Mouse (Mus musculus) embryonic facial prominence, embryonic 15.5 days (tissue): ENCODE data around the gene Slc39a11. TPM values are rescaled to one million over a fixed set of nuclear protein-coding genes. Genes with fewer than 3 reads are reported as not detected.

Source experiments
- ATAC-seq: fragments of 200-750 bp; cut with Nextera tagmentation; 2 replicates; pipeline ENCODE4 v1.8.0; 2017; ENCODE audit warnings: low read depth, moderate TSS enrichment; ENCODE audit not compliant: insufficient number of reproducible peaks, low FRiP score, low TSS enrichment
- H3K27ac ChIP-seq: fragments of 300-500 bp; sonication (generic); replicated peaks from 2 replicates; pipeline ENCODE4 v1.5.1; 2015; ENCODE audit warnings: mild to moderate bottlenecking, inconsistent platforms
- H3K27me3 ChIP-seq: fragments of 300-500 bp; sonication (generic); 2 replicates; pipeline ENCODE4 v1.6.1; 2015; ENCODE audit warnings: inconsistent platforms
- H3K36me3 ChIP-seq: fragments of 300-500 bp; sonication (generic); 2 replicates; pipeline ENCODE4 v1.6.1; 2015; ENCODE audit warnings: mild to moderate bottlenecking, inconsistent platforms
- H3K4me1 ChIP-seq: fragments of 300-500 bp; sonication (generic); 2 replicates; pipeline ENCODE4 v1.6.1; 2015; ENCODE audit warnings: inconsistent platforms
- H3K4me2 ChIP-seq: fragments of 300-500 bp; sonication (generic); replicated peaks from 2 replicates; pipeline ENCODE4 v1.6.1; 2015; ENCODE audit warnings: mild to moderate bottlenecking, inconsistent platforms
- H3K4me3 ChIP-seq: fragments of 300-500 bp; sonication (generic); replicated peaks from 2 replicates; pipeline ENCODE4 v1.5.1; 2015; ENCODE audit warnings: mild to moderate bottlenecking, inconsistent platforms
- H3K9ac ChIP-seq: fragments of 300-500 bp; sonication (generic); 2 replicates; pipeline ENCODE4 v1.6.1; 2015; ENCODE audit warnings: inconsistent platforms
- H3K9me3 ChIP-seq: fragments of 300-500 bp; sonication (generic); replicated peaks from 2 replicates; pipeline ENCODE4 v1.6.1; 2016; ENCODE audit warnings: inconsistent platforms
- WGBS: fragments of 180-500 bp; shearing (Covaris S2); methylation state at CpG from one replicate; pipeline ENCODE4 v1.1.7; 2015; 5-methylcytosine and 5-hydroxymethylcytosine counted together
- polyA plus RNA-seq: library from polyadenylated mRNA; unstranded; fragments of >200 nt; fragmentation: Nextera tagmentation; extraction: Ambion mirVana; gene quantifications from 2 replicates; pipeline ENCODE4 v1.2.1, GENCODE M21; 2015

Gene Slc39a11
- polyA plus RNA-seq, 1 experiment from 2014 or later = 27.0 TPM

DNA sequence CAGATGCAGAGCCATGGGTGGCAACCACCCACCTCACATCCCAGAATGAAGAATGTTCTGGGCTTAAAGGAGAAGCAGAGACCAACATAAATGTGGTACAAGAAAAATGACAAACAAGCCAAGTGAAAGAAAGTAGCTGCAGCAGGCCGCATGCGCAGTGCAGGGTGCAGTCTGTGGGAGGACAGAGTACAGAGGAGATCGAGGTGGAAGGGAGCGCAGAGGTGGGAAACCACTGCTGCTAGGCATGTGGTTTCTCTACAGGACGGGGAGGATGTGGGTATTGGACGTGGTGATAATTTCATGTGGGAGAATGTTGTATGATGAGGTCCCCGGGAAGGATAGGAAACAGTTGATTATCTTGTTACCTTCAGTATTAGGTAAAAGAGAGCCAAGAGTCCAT is 287.3 kb downstream of the Slc39a11 start:
- no peak overlapping the region for H3K27ac ChIP-seq
- no peaks in the 10 kb centered on the region for H3K27me3 ChIP-seq
- H3K4me3 ChIP-seq = no peak overlapping the region
- 89% methylated on average over 7 of the region's 7 CpGs for WGBS
- H3K9ac ChIP-seq = no peak overlapping the region
- peaks cover 5% of the 10 kb centered on the region; the same call in 1 of the 2 replicates for H3K4me1 ChIP-seq
- H3K4me2 ChIP-seq = no peak overlapping the region
- H3K36me3 ChIP-seq = no peaks in the 10 kb centered on the region
- ATAC-seq = no peak
- H3K9me3 ChIP-seq = no peaks in the 10 kb centered on the region

GRCm38 (mm10) chr11:113360049-113360835 is 289.6 kb downstream of the Slc39a11 start:
- 85% methylated on average over 10 of the region's 10 CpGs for WGBS
- H3K27me3 ChIP-seq = no peaks in the 10 kb centered on the region
- H3K4me3 ChIP-seq = no peak overlapping the region
- peaks cover 5% of the 10 kb centered on the region; the same call in 1 of the 2 replicates for H3K4me1 ChIP-seq
- no peak overlapping the region for H3K27ac ChIP-seq
- H3K9me3 ChIP-seq = no peaks in the 10 kb centered on the region
- H3K36me3 ChIP-seq = no peaks in the 10 kb centered on the region
- ATAC-seq = no peak
- H3K9ac ChIP-seq = no peak overlapping the region
- no peak overlapping the region for H3K4me2 ChIP-seq

GRCm38 (mm10) chr11:113355932-113356331 is 293.9 kb downstream of the Slc39a11 start:
- Histone ChIP-seq H3K9me3 (no peaks in the 10 kb centered on the region), H3K27ac (no peak overlapping the region), H3K4me3 (no peak overlapping the region), H3K4me1 (no peaks in the 10 kb centered on the region), H3K36me3 (no peaks in the 10 kb centered on the region), H3K4me2 (no peak overlapping the region), H3K9ac (no peak overlapping the region), H3K27me3 (no peaks in the 10 kb centered on the region)
- WGBS = 85% methylated on average over 5 of the region's 5 CpGs
- ATAC-seq = no peak

GRCm38 (mm10) chr11:113352085-113352815 is 297.6 kb downstream of the Slc39a11 start:
- Histone ChIP-seq H3K27me3 (no peaks in the 10 kb centered on the region), H3K4me2 (no peak overlapping the region), H3K9me3 (no peaks in the 10 kb centered on the region; the same call in 1 of the 2 replicates), H3K4me3 (no peak overlapping the region), H3K9ac (no peak overlapping the region), H3K4me1 (no peaks in the 10 kb centered on the region), H3K27ac (no peak overlapping the region), H3K36me3 (no peaks in the 10 kb centered on the region)
- WGBS = 64% methylated on average over 12 of the region's 12 CpGs
- no peak for ATAC-seq

DNA sequence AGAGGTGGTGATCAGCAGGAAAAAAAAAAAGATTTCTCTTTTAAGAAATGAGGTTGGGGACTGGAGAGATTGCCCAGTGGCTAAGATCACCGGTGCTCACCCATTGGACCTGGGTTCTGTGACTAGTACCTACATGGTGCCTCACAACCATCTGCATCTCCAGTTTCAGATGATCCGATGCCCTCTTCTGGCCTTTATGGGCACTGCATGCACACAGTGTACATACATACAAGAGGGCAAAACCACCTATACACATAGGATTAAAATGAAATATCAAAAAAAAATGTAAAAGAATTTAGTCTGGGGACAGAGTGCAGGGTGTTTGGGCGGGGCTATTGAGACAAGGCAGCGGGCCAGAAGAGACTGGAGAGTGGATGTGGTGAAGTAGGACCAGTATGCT is 299.3 kb downstream of the Slc39a11 start:
- Histone ChIP-seq H3K4me3 (no peak overlapping the region), H3K27ac (no peak overlapping the region), H3K9me3 (no peaks in the 10 kb centered on the region; the same call in 1 of the 2 replicates), H3K27me3 (no peaks in the 10 kb centered on the region), H3K4me2 (no peak overlapping the region), H3K36me3 (no peaks in the 10 kb centered on the region), H3K9ac (no peak overlapping the region), H3K4me1 (peaks cover 7% of the 10 kb centered on the region; the same call in 1 of the 2 replicates)
- WGBS = 90% methylated on average over 4 of the region's 4 CpGs
- ATAC-seq = no peak

DNA sequence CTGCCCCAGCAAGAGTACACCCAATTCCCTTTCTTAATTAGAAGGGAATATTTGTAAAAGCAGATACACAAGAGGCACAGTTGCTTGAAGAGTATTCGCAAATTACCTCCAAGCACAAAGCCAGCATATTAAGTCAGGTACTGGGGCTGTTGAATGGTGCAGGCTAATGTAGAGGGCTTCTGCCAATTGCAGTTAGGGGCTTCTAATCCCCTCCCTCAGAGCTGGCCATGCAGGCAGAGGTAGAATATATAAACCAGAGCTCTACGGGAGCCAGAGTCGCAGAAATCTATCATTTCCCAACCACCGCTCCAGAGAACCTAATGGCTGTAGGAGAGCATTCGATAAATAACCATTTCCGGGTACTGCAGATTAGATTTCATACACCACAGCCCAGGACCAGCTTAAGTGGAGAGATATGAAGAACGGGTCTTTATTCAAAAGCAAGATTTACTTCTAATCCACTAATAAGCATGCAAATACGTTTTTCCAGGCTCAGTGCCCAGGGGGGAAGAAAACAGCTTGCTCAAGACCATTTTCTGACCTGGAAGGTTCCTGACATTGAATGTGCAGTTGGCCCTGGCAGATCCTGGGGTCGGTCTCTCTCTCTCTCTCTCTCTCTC is 302.9 kb downstream of the Slc39a11 start:
- H3K27ac ChIP-seq = no peak overlapping the region
- ATAC-seq = no peak
- H3K4me3 ChIP-seq = no peak overlapping the region
- WGBS = 41% methylated on average over 9 of the region's 9 CpGs
- no peak overlapping the region for H3K9ac ChIP-seq
- no peaks in the 10 kb centered on the region for H3K36me3 ChIP-seq
- no peak overlapping the region for H3K4me2 ChIP-seq
- H3K27me3 ChIP-seq = no peaks in the 10 kb centered on the region
- H3K9me3 ChIP-seq = no peaks in the 10 kb centered on the region; the same call in 1 of the 2 replicates
- peaks cover 7% of the 10 kb centered on the region; the same call in 1 of the 2 replicates for H3K4me1 ChIP-seq

DNA sequence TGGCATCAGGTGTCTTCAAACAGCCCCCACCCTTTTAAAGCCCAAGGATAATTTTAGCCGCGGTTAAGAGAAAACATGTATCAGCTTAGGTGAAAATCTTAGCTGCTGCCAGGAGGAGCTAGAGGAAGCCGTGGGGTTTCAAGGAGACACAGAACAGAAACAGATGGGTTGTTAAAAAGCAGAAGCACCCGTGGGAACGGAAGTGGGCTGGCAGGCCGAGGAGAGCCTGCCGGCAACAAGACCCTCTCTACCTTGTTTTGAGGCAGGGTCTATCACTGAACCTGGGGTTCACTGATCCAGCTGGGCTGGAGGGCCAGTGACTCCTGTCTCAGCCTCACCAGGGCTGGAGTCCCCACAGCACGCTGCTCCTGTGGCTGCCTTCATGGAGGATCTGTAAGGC is 310.1 kb downstream of the Slc39a11 start:
- WGBS = 44% methylated on average over 8 of the region's 8 CpGs
- no peak overlapping the region for H3K9ac ChIP-seq
- H3K4me1 ChIP-seq = peaks cover 1% of the 10 kb centered on the region; the same call in 1 of the 2 replicates

GRCm38 (mm10) chr11:113338581-113338980 is 311.3 kb downstream of the Slc39a11 start:
- no peak overlapping the region for H3K27ac ChIP-seq
- H3K4me1 ChIP-seq = peaks cover 10% of the 10 kb centered on the region; the same call in 1 of the 2 replicates
- H3K36me3 ChIP-seq = no peaks in the 10 kb centered on the region
- 51% methylated on average over 5 of the region's 5 CpGs for WGBS
- ATAC-seq = no peak
- H3K4me2 ChIP-seq = no peak overlapping the region
- no peak overlapping the region for H3K9ac ChIP-seq
- H3K9me3 ChIP-seq = no peaks in the 10 kb centered on the region
- no peak overlapping the region for H3K4me3 ChIP-seq
- H3K27me3 ChIP-seq = no peaks in the 10 kb centered on the region

More for the DNA sequence above, 310.1 kb downstream of the Slc39a11 start:
- H3K4me3 ChIP-seq = no peak overlapping the region
- H3K9me3 ChIP-seq = no peaks in the 10 kb centered on the region
- no peaks in the 10 kb centered on the region for H3K27me3 ChIP-seq
- no peaks in the 10 kb centered on the region for H3K36me3 ChIP-seq
- no peak overlapping the region for H3K27ac ChIP-seq
- no peak overlapping the region for H3K4me2 ChIP-seq
- ATAC-seq = no peak

GRCm38 (mm10) chr11:113335706-113336105 is 314.2 kb downstream of the Slc39a11 start:
- H3K36me3 ChIP-seq = no peaks in the 10 kb centered on the region
- no peak overlapping the region for H3K4me2 ChIP-seq
- no peak overlapping the region for H3K9ac ChIP-seq
- ATAC-seq = no peak
- no peaks in the 10 kb centered on the region for H3K27me3 ChIP-seq
- no peak overlapping the region for H3K4me3 ChIP-seq
- WGBS = 86% methylated on average over 5 of the region's 5 CpGs
- no peaks in the 10 kb centered on the region for H3K9me3 ChIP-seq
- H3K27ac ChIP-seq = no peak overlapping the region
- H3K4me1 ChIP-seq = peaks cover 10% of the 10 kb centered on the region; the same call in 1 of the 2 replicates

- WGBS = 32% methylated on average over 5 of the region's 5 CpGs
- H3K4me3 ChIP-seq = no peak overlapping the region
- H3K27me3 ChIP-seq = no peaks in the 10 kb centered on the region
- H3K4me1 ChIP-seq = peaks cover 10% of the 10 kb centered on the region; the same call in 1 of the 2 replicates
- H3K9me3 ChIP-seq = no peaks in the 10 kb centered on the region
- no peak overlapping the region for H3K27ac ChIP-seq
- no peak overlapping the region for H3K9ac ChIP-seq
- no peak overlapping the region; the same call in 1 of the 2 replicates for H3K4me2 ChIP-seq
- no peaks in the 10 kb centered on the region for H3K36me3 ChIP-seq
- ATAC-seq = no peak
Measured at GRCm38 (mm10) chr11:113334444-113334881, 315.4 kb downstream of the Slc39a11 start.

DNA sequence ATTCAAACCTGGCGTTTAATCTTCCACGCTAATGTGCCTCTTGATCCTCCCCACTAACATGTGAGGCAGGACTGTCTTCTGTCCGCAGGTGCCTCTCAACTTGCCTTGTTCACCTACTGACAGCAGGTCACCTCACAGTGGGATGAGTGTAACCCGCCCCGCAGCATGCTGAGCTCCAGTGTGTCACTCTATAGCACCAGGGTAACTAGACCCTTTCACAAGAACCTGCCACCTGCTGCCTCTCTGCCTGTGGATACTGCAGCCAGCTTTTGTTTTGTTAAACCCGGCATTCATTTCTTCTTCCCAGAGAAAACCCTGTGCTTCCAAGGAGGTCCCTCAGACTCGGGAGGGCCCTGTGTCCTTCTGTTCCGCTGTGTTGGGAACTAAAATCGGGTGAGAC is 316.3 kb downstream of the Slc39a11 start:
- Histone ChIP-seq H3K27ac (no peak overlapping the region), H3K4me1 (peaks cover 10% of the 10 kb centered on the region; the same call in 1 of the 2 replicates), H3K9me3 (no peaks in the 10 kb centered on the region), H3K4me3 (no peak overlapping the region), H3K27me3 (no peaks in the 10 kb centered on the region), H3K36me3 (no peaks in the 10 kb centered on the region), H3K4me2 (no peak overlapping the region), H3K9ac (no peak overlapping the region)
- WGBS = 46% methylated on average over 9 of the region's 9 CpGs
- ATAC-seq = no peak
